Mouse (Mus musculus) frontal cortex, postnatal 14 days (tissue): ENCODE measurements around the gene Pam.

ENCODE experiments used
- DNase-seq, 2 experiments: peaks; one replicate each; pipeline ENCODE4 v3.0.0; 2022; ENCODE audit warnings: low spot score in 2 of 2

Pam gene

GRCm38 (mm10) chr1:98095246-98095990 is at the start of gene Pam:
TSS of gene Pam (minus strand) at chr1:98095646.
- DNase-seq: peak; percentile 44 to 55

- no peak for DNase-seq
Observed at GRCm38 (mm10) chr1:98144845-98145244, 49.4 kb upstream of the Pam start.

GRCm38 (mm10) chr1:98131244-98131643 is 35.8 kb upstream of the Pam start:
- no peak for DNase-seq

GRCm38 (mm10) chr1:98129561-98130347 is 34.3 kb upstream of the Pam start:
- DNase-seq: no peak

GRCm38 (mm10) chr1:98129111-98129510 is 33.7 kb upstream of the Pam start:
- no peak for DNase-seq

GRCm38 (mm10) chr1:98128338-98129096 is 33.1 kb upstream of the Pam start:
- DNase-seq: no peak

GRCm38 (mm10) chr1:98126268-98126667 is 30.8 kb upstream of the Pam start:
- DNase-seq: no peak

- DNase-seq: no peak
Observed at GRCm38 (mm10) chr1:98124727-98125126, 29.3 kb upstream of the Pam start.

- no peak for DNase-seq
Observed at GRCm38 (mm10) chr1:98119595-98119994, 24.1 kb upstream of the Pam start.

- DNase-seq: no peak
Observed at GRCm38 (mm10) chr1:98107599-98107998, 12.2 kb upstream of the Pam start.

GRCm38 (mm10) chr1:98099441-98099840 is 4.0 kb upstream of the Pam start:
- DNase-seq: no peak

- DNase-seq: no peak
Observed at GRCm38 (mm10) chr1:98097957-98098729, 2.7 kb upstream of the Pam start.

GRCm38 (mm10) chr1:98096396-98096935 is 1.0 kb upstream of the Pam start:
- no peak for DNase-seq

GRCm38 (mm10) chr1:98095991-98096330 is 515 bp upstream of the Pam start:
- DNase-seq: no peak

GRCm38 (mm10) chr1:98094811-98095245 is 618 bp downstream of the Pam start:
- peak in 1 of 2 experiments; percentile 32 for DNase-seq

- DNase-seq: no peak
Observed at GRCm38 (mm10) chr1:98089336-98089975, 6.0 kb downstream of the Pam start.

- no peak for DNase-seq
Observed at GRCm38 (mm10) chr1:98086456-98086855, 9.0 kb downstream of the Pam start.

- DNase-seq: no peak
Observed at GRCm38 (mm10) chr1:98084596-98085274, 10.7 kb downstream of the Pam start.

- DNase-seq: no peak
Observed at GRCm38 (mm10) chr1:98083508-98083907, 11.9 kb downstream of the Pam start.

- DNase-seq: no peak
Observed at GRCm38 (mm10) chr1:98082988-98083387, 12.5 kb downstream of the Pam start.
